Mouse (Mus musculus) hindbrain, embryonic 16.5 days (tissue): ENCODE results near the gene Olfr623. TPM values are rescaled to one million over a fixed set of nuclear protein-coding genes. Genes with fewer than 3 reads are reported as not detected.

Experiments
- ATAC-seq: fragments of 200-750 bp; cut with Nextera tagmentation; 2 replicates; pipeline ENCODE4 v1.8.0; 2017; ENCODE audit warnings: moderate TSS enrichment, moderate library complexity
- H3K27ac ChIP-seq: fragments of 300-500 bp; sonication (generic); 2 replicates; pipeline ENCODE4 v1.5.1; 2014; ENCODE audit warnings: low read depth, mild to moderate bottlenecking, control low read depth, low read length, moderate library complexity
- H3K27me3 ChIP-seq: fragments of 300-500 bp; sonication (generic); replicated peaks from 2 replicates; pipeline ENCODE4 v1.6.1; 2014; ENCODE audit warnings: low read length; ENCODE audit not compliant: control insufficient read depth, insufficient read depth
- H3K36me3 ChIP-seq: fragments of 300-500 bp; sonication (generic); 2 replicates; pipeline ENCODE4 v1.6.1; 2014; ENCODE audit warnings: mild to moderate bottlenecking, low read length, moderate library complexity, mixed read lengths; ENCODE audit not compliant: control insufficient read depth, insufficient read depth
- H3K4me1 ChIP-seq: fragments of 300-500 bp; sonication (generic); 2 replicates; pipeline ENCODE4 v1.6.1; 2014; ENCODE audit warnings: low read depth, low read length; ENCODE audit not compliant: control insufficient read depth, insufficient read depth
- H3K4me2 ChIP-seq: fragments of 300-500 bp; sonication (generic); 2 replicates; pipeline ENCODE4 v1.6.1; 2014; ENCODE audit warnings: mild to moderate bottlenecking, low read length, control low read depth, moderate library complexity
- H3K4me3 ChIP-seq: fragments of 300-500 bp; sonication (generic); 2 replicates; pipeline ENCODE4 v1.5.1; 2014; ENCODE audit warnings: mild to moderate bottlenecking, low read length, control low read depth, moderate library complexity
- H3K9ac ChIP-seq: fragments of 300-500 bp; sonication (generic); 2 replicates; pipeline ENCODE4 v1.6.1; 2014; ENCODE audit warnings: low read depth, mild to moderate bottlenecking, control low read depth, low read length, moderate library complexity
- H3K9me3 ChIP-seq: fragments of 300-500 bp; sonication (generic); 2 replicates; pipeline ENCODE4 v1.6.1; 2014; ENCODE audit warnings: mild to moderate bottlenecking, low read length, moderate library complexity; ENCODE audit not compliant: control insufficient read depth
- WGBS: fragments of 180-500 bp; shearing (Covaris S2); extraction: QIAGEN DNeasy Blood & Tissue Kit; methylation state at CpG from one replicate; pipeline ENCODE4 v1.1.7; 2014; 5-methylcytosine and 5-hydroxymethylcytosine counted together
- polyA plus RNA-seq: library from polyadenylated mRNA; unstranded; fragments of >200 nt; fragmentation: Nextera tagmentation; extraction: Ambion mirVana; gene quantifications from 2 replicates; pipeline ENCODE4 v1.2.1, GENCODE M21; 2015

Olfr623 gene
- polyA plus RNA-seq: not detected in 2 replicates

GRCm38 (mm10) chr7:103663598-103663997 lies at the start of gene Olfr623:
Olfr623 (minus strand) TSS chr7:103663698.
- Histone ChIP-seq H3K4me3 (no peak within 1 kb of the TSS), H3K27ac (no peak within 1 kb of the TSS), H3K27me3 (no peaks in the 10 kb centered on the region), H3K9me3 (no peaks in the 10 kb centered on the region; the same call in 1 of the 2 replicates), H3K36me3 (no peaks in the 10 kb centered on the region), H3K4me2 (no peak within 1 kb of the TSS), H3K9ac (no peak within 1 kb of the TSS), H3K4me1 (no peaks in the 10 kb centered on the region)
- ATAC-seq: no peak

DNA sequence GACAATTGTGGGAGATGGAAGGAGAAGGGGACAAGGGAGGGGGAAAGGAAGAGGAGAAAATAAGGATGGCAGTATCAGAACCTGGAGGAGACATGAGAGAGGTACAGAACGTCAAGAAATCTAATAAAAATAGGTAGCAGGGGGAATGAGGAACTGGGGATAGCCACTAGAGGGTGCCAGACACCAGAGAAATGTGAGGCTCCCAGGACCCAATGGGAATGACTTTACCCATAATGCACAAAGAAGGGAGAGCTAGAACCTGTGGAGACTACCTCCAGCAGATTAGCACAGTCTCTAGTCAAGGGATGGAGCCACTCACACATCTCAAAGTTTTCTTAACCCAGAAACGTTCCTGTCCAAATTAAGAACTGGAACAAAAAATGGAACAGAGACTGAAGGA lies 48.5 kb upstream of the Olfr623 start:
- ATAC-seq: no peak
- Histone ChIP-seq H3K4me2 (no peak overlapping the region), H3K36me3 (no peaks in the 10 kb centered on the region), H3K4me3 (no peak overlapping the region), H3K27ac (no peak overlapping the region), H3K9ac (no peak overlapping the region), H3K4me1 (no peaks in the 10 kb centered on the region), H3K9me3 (no peaks in the 10 kb centered on the region), H3K27me3 (no peaks in the 10 kb centered on the region)
- WGBS: 43% methylated on average over 2 of the region's 2 CpGs

DNA sequence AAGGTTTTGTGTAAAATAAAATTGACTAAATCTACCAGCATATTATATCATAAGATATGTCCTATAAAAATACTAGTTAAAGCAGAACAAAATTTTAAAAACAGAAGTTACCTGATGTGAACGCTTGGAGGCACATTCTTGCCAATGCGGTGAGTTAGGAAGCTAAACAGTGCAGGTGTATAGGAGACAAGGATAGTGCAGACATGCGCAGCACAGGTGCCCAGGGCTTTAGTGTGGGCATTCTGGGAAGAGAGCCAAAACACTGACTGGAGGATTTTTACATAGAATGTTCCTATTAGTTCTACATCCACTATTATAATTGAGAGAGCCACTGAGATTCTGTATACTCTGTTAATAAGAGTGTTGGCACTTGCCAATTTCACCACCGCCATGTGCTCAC lies 36.0 kb upstream of the Olfr623 start:
- no peaks in the 10 kb centered on the region for H3K4me1 ChIP-seq
- no peak overlapping the region for H3K9ac ChIP-seq
- no peaks in the 10 kb centered on the region for H3K36me3 ChIP-seq
- no peak overlapping the region for H3K4me3 ChIP-seq
- 88% methylated on average over 4 of the region's 4 CpGs for WGBS
- H3K9me3 ChIP-seq: no peaks in the 10 kb centered on the region
- no peak overlapping the region for H3K27ac ChIP-seq
- no peak overlapping the region for H3K4me2 ChIP-seq
- peak; percentile 56 for ATAC-seq
- no peaks in the 10 kb centered on the region for H3K27me3 ChIP-seq

- Histone ChIP-seq H3K4me2 (no peak within 1 kb of the TSS), H3K4me1 (no peaks in the 10 kb centered on the region), H3K9ac (no peak within 1 kb of the TSS), H3K27ac (no peak within 1 kb of the TSS), H3K27me3 (no peaks in the 10 kb centered on the region), H3K9me3 (no peaks in the 10 kb centered on the region), H3K4me3 (no peak within 1 kb of the TSS), H3K36me3 (no peaks in the 10 kb centered on the region)
- no peak for ATAC-seq
These were observed 18.9 kb upstream of the Olfr623 start, which contains the start of gene Olfr625-ps1 for GRCm38 (mm10) chr7:103682420-103682819. Olfr625-ps1 (plus strand) TSS chr7:103682720.

- H3K9me3 ChIP-seq: no peaks in the 10 kb centered on the region
- H3K9ac ChIP-seq: no peak within 1 kb of the TSS
- no peak within 1 kb of the TSS for H3K4me3 ChIP-seq
- H3K27ac ChIP-seq: no peak within 1 kb of the TSS
- H3K4me2 ChIP-seq: no peak within 1 kb of the TSS
- WGBS: 96% methylated on average over 2 of the region's 2 CpGs
- H3K27me3 ChIP-seq: no peaks in the 10 kb centered on the region
- no peaks in the 10 kb centered on the region for H3K4me1 ChIP-seq
- H3K36me3 ChIP-seq: no peaks in the 10 kb centered on the region
- ATAC-seq: no peak
These were observed 7.6 kb upstream of the Olfr623 start, which contains the start of gene Olfr624 for GRCm38 (mm10) chr7:103671091-103671490. Olfr624 (minus strand) TSS chr7:103671191.

DNA sequence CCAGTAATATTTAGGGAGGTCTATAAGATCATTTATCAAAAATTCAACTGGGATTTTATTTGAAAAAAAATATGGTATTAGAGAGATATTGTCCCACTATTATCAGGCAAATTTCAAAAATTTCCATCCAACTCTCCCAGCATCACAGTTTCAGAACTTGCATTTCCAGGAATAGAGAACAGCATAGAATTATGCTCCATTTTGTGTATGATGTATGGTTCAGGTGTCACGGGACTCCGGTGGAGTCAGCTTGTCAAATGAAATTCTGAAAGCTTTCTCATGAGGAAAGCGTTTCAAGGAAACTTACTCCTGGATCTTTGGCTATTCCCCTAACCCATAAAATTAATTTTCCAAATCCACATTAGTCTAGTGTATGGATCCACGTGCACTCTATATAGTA lies 19.4 kb downstream of the Olfr623 start:
- no peak for ATAC-seq
- Histone ChIP-seq H3K9me3 (no peaks in the 10 kb centered on the region), H3K4me3 (no peak overlapping the region), H3K27ac (no peak overlapping the region), H3K9ac (no peak overlapping the region), H3K27me3 (no peaks in the 10 kb centered on the region), H3K36me3 (no peaks in the 10 kb centered on the region), H3K4me2 (no peak overlapping the region), H3K4me1 (no peaks in the 10 kb centered on the region)
- 93% methylated on average over 4 of the region's 4 CpGs for WGBS

- 79% methylated on average over 1 of the region's 1 CpGs for WGBS
- ATAC-seq: no peak
These were observed 20.9 kb downstream of the Olfr623 start, which contains the start of gene Olfr622 for GRCm38 (mm10) chr7:103642602-103643001. Olfr622 (minus strand) TSS chr7:103642702.

DNA sequence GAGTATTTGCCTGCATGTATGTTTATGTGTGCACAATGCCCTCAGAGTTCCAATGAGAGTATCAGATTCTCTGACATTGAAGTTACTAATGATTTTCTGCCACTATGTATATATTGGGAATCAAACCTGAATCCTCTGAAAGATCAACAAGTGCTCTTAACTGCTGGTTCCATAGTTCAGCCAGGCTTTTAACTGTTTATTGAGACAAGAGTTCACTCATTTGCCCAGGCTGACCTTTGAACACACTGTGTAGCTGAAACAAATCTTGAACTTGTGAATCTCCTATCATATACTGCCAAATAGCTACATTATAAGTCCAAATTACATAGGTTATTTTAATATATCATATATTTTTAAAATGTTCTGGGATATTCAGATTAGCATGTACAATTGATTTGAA lies 26.7 kb downstream of the Olfr623 start:
- Histone ChIP-seq H3K4me3 (no peak overlapping the region), H3K36me3 (no peaks in the 10 kb centered on the region), H3K9me3 (no peaks in the 10 kb centered on the region), H3K4me2 (no peak overlapping the region), H3K4me1 (no peaks in the 10 kb centered on the region), H3K27me3 (no peaks in the 10 kb centered on the region), H3K9ac (no peak overlapping the region), H3K27ac (no peak overlapping the region)
- no peak for ATAC-seq

More at GRCm38 (mm10) chr7:103642602-103643001, 20.9 kb downstream of the Olfr623 start, which contains the start of gene Olfr622:
- H3K27ac ChIP-seq: no peak within 1 kb of the TSS
- no peaks in the 10 kb centered on the region for H3K36me3 ChIP-seq
- H3K27me3 ChIP-seq: no peaks in the 10 kb centered on the region
- no peak within 1 kb of the TSS for H3K4me3 ChIP-seq
- no peaks in the 10 kb centered on the region for H3K9me3 ChIP-seq
- no peak within 1 kb of the TSS for H3K9ac ChIP-seq
- no peak within 1 kb of the TSS for H3K4me2 ChIP-seq
- H3K4me1 ChIP-seq: no peaks in the 10 kb centered on the region

DNA sequence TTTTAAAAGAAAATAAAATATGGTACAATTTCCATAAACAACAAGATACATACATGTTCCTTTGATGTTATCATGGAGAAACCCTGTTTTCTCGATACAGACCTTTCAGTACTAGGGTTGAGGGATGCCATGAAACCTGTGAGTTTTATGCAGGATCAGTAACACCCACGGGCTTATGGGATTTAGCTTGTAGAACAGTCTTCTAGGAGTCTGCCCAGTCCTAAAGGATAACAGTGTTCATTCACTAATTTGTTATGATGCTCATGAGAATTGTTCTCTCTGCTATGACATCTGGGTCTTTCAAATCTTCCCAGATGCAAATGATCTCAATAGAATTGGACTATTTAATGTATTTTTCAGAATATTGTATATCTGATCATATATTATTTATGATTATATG lies 51.1 kb downstream of the Olfr623 start, which contains the start of gene Olfr620:
Gene Olfr620, minus strand, starts transcription at position 101 of the 400 bp plus-strand sequence.
- H3K4me3 ChIP-seq: no peak within 1 kb of the TSS
- no peak for ATAC-seq
- no peak within 1 kb of the TSS for H3K9ac ChIP-seq

More for the DNA sequence above, 51.1 kb downstream of the Olfr623 start, which contains the start of gene Olfr620:
- Histone ChIP-seq H3K4me1 (no peaks in the 10 kb centered on the region), H3K4me2 (no peak within 1 kb of the TSS), H3K9me3 (no peaks in the 10 kb centered on the region), H3K27ac (no peak within 1 kb of the TSS), H3K27me3 (no peaks in the 10 kb centered on the region), H3K36me3 (no peaks in the 10 kb centered on the region)
- WGBS: 80% methylated on average over 2 of the region's 2 CpGs
